Mouse (Mus musculus) ovary, postnatal 10 days (tissue): ENCODE results near the gene Dab1.

Experiments used
- DNase-seq: peaks from one replicate; pipeline ENCODE4 v3.0.0; 2022; ENCODE audit warnings: low spot score

Gene Dab1

DNA sequence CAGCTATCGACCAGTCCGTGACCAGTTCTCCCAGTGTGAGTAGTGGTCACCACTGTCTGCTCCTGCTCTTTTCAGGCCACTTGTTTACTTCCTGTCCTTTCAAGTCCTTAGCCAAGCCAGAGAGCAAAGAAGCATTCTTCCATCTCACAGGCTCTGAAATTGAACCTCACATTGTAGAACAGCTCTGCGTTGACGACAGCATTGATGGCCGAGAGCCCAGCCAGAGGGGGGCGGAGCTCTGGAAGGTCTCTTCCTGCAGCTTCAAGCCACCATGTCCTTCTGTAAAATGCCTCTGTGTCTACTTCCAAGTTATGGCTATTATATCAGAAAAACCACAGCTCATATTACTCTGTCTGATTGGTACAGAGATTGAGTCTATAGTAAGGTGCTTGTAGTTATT lies 1127.3 kb downstream of the Dab1 start:
- DNase-seq = no peak

- no peak for DNase-seq
These were observed 1134.9 kb downstream of the Dab1 start for GRCm38 (mm10) chr4:104754090-104754489.

- no peak for DNase-seq
These were observed 1141.9 kb downstream of the Dab1 start for GRCm38 (mm10) chr4:104760878-104761624.

- no peak for DNase-seq
These were observed 1146.9 kb downstream of the Dab1 start, which contains the start of gene C8b for GRCm38 (mm10) chr4:104766065-104766464. TSS of gene C8b (plus strand) at chr4:104766317.

GRCm38 (mm10) chr4:104768190-104768589 lies 1149.0 kb downstream of the Dab1 start:
- DNase-seq = no peak

DNA sequence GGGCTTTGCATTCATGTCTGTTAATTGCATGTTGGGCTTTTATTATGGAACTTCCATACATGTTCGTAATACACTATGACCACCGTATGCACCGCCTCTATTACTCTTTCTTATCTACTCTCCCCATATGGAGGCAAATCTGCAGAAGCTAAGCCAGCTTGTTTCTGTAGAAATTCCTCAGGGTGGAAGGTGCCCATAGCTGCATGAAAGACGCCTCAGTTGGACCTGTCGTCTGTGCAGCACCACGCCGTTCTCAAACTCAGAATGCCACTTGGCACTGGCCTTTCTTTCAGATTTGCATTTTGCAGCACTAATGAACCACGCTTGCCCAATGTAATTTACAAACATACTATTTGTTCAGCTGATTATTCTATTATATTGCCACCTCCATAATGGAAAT lies 1150.4 kb downstream of the Dab1 start:
- DNase-seq = no peak

- DNase-seq = no peak
These were observed 1151.2 kb downstream of the Dab1 start for GRCm38 (mm10) chr4:104770331-104770730.

DNA sequence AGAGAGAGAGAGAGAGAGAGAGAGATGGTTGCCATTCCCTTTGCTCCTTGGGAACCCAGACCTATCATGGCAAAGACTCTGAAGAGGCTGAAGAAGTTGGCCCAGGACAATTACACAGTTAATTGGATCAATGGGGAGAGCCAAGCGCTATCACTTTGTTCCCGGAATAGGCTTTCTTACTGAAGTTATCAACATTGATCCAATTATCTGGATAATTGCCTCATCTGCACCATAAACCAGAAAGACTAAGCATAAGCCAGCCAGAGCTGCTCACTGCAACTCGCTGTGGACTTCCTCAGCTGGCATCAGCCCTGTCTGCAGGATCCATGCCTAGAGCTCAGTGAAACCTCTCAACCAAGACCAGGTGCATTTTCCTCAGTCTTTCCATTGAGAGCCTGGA lies 1156.4 kb downstream of the Dab1 start:
- no peak for DNase-seq

GRCm38 (mm10) chr4:104779460-104779859 lies 1160.3 kb downstream of the Dab1 start:
- DNase-seq = no peak

- DNase-seq = no peak
These were observed 1162.3 kb downstream of the Dab1 start for GRCm38 (mm10) chr4:104781441-104781840.

- DNase-seq = no peak
These were observed 1163.2 kb downstream of the Dab1 start for GRCm38 (mm10) chr4:104782346-104782745.

- DNase-seq = no peak
These were observed 1173.0 kb downstream of the Dab1 start for GRCm38 (mm10) chr4:104792111-104792510.
